Mouse (Mus musculus) central nervous system, embryonic 11.5 days (tissue): ENCODE measurements around the gene Snx32. TPM values are rescaled to one million over a fixed set of nuclear protein-coding genes. Genes with fewer than 3 reads are reported as not detected.

Source experiments
- polyA plus RNA-seq: library from polyadenylated mRNA; depleted of rRNA; stranded (reverse); fragments of >200 nt; gene quantifications from 2 replicates; pipeline ENCODE4 v1.2.3, GENCODE M21; 2012; rRNA removed

Gene Snx32
- 20.7 and 24.6 TPM in 2 replicates for polyA plus RNA-seq

DNA sequence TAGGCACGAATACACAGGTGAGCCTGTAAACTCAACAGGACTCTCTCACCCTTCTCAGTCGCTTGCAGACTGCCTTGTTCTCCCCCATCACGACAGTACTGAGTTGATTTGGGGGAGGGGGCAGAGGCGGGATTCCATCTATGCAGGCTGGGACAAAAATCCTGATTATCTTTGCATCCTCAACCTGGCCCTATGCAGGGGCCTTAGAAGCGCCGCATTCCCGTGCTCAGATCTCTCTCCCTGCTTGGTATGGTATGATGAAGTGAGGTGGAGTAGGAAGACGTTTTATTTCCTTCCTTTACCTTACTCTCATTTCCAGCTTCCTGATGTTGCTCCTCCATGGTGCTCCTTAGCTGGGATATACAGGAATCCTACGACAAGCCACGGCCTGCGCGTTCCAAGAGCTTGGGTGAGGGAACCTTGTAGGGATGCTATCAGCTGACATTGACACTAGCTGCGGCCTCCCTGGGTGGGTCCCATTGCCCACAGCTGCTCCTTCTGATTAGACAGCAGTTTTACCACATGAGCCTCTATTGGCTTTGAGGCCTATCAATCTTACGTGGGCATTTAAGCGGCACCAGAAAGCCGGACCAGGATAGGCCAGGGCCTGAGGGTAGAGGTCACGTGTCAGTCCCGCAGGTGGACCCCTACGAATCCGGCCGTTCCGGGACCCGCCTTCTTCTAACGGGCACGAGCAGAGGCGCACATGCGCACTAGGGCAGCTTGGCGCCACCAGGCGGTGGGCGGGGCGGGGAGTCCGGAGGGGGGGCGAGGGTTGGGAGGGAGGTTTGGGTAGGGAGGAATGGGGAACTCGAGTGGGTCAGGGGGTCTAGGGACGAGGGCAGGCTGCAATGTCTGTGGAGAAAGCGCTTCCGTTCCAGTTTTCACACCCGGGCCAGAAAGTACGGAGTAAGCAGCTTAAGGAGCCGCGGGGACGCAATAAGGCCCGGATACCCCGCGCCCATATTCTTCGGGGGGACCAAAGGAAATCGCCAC lies at the start of gene Snx32:
Gene Snx32, minus strand, starts transcription at position 508 of the 996 bp plus-strand sequence.

DNA sequence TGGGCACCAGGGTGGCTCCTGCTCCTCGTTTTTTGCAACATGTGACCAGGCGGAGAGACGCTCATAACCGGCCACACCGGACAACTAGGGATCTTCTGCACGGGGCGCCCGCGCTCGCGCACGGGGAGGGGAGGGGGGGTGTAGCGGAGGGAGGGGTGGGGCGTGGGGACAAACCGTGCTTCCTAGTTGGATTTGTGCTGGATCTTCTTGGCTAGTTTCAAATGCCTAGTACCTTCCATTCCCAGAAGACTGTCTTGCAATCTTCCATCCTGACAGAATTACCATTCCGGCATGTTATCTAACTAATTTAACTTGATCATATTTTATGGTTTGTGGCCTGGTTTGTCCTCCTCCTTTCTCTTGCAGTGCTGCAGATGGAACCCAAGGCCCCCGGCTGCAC lies 6.7 kb downstream of the Snx32 start, which contains the start of gene 1700020D05Rik:
Gene 1700020D05Rik, minus strand, starts transcription at position 101 of the 400 bp plus-strand sequence.

DNA sequence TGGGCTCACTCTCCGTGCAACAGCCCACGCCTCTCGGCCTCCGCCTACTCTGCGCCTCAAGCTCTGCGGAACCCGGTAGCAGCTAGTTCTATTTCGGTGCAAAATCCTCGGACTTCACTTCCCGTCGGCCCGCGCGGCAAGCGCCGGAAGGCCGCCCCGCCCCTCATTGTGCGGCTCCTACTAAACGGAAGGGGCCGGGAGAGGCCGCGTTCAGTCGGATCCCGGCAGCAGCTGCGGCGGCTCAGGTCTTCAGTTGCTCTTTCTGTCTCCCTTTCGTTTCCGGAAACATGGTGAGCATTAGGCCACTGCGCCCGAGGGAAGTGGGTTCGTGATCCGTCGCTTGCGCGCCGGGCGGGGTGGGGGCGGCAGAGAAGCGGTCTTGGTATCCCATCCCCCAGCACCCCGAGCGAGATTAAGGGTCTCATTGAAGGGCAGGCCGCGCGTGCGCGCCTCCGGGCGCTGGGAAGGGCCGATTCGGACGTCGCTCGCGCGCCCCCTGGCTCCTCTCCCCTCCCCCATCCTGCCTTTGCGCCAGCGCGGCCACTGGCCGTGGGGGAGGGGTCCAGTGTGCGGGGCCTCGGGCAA lies 19.9 kb downstream of the Snx32 start, which contains the start of gene Cfl1:
Gene Cfl1, plus strand, starts transcription at position 143 of the 585 bp plus-strand sequence.

DNA sequence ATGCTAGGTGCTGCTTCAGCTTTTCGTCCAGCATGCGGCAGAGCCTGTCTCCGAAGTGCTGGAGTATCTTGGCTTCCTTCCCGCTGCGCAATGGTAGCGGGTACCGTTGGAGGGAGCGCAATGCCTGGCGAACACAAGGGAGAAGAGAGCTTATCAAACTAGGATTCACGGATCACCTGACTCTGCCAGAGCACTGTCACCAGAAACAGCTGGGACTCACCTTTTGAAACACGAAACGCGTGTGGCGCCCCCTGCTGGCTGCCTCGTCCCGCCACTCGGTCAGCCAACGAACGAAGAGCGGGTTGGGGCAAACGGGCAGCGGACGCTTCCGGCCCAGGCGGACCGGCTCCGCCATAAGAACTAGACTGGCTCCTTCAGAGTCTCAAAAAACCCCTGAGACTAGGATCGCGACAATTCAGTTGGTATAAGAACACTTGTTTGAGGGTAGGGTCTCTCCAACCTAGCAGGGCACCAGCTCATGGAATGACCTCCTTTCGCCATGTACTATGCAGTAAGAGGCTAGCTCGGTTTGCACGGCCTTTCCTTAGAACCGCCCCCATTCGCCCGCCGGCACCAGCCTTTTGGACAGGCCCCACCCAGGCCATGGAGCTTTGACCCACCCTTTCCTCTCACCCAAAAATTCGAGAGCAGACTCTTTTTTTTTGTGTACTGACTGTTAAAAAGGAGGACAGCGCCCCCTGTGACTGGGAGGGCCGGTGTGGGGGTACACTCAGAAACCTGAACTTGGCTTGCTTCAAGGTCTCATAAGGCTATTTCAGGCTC lies 22.4 kb downstream of the Snx32 start, which contains the start of gene Mus81:
Gene Mus81, minus strand, starts transcription at position 635 of the 783 bp plus-strand sequence.

DNA sequence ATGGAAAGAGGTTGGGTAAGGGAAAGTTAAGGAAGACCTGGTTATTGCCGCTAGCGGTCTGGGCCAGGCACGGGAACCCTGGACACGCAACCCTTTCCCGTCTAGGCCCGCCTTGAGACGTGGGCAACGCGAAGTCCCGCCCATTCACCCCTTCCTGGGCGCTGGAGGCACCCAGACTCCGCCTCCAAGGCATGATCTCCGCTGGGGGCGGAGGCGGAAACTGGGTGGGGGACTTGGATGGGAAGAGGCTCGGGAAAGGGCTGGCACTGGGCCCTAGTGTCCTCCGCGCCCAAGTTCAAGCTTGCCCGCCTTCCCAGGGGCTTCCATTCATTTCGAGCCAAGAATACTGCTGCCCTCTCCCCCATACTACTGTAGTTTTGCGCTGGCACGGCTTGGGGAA lies 36.6 kb downstream of the Snx32 start, which contains the start of gene Efemp2:
Gene Efemp2, plus strand, starts transcription at position 235 of the 400 bp plus-strand sequence.

DNA sequence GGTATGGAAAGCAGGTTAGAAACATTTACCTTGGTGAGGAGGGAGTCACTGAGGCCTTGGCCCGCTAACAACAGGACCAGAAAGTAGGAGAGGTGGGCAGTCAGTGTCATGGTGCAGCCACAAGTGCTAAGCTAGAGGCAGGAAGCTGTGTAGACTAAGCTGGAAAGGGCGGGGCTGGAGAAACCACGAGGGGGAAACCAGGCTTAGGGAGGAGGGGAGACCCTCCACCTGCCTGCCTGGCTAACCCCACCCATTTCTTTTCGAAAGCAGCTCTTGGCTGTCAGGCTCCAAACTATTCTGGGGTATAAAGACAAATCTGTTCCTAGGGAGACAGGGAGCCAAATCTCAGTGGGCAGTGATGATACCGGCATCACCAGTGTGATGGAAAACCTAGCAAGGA lies 42.0 kb downstream of the Snx32 start, which contains the start of gene Ctsw:
Gene Ctsw, minus strand, starts transcription at position 134 of the 400 bp plus-strand sequence.

DNA sequence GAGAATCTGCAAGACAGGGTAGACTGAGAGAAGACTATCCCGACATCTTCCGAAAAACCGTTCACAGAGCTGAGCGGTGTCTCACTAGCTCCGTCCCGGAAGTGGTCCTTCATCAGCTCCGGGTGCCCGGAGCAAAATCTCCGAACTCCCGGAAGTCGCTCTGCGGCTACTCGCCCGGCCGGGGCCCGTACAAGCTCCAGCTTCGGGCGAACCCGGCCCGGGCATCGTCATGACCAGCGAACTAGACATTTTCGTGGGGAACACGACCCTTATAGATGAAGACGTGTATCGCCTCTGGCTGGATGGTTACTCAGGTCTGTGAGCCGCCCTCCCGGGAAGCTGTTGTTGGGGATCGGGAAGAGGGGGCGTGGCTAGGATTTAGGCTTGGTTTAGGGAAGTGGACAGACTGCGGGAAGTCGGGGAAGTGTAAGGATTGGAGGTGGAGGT lies 49.9 kb downstream of the Snx32 start, which contains the start of gene Fibp:
Gene Fibp, plus strand, starts transcription at position 151 of the 447 bp plus-strand sequence.

DNA sequence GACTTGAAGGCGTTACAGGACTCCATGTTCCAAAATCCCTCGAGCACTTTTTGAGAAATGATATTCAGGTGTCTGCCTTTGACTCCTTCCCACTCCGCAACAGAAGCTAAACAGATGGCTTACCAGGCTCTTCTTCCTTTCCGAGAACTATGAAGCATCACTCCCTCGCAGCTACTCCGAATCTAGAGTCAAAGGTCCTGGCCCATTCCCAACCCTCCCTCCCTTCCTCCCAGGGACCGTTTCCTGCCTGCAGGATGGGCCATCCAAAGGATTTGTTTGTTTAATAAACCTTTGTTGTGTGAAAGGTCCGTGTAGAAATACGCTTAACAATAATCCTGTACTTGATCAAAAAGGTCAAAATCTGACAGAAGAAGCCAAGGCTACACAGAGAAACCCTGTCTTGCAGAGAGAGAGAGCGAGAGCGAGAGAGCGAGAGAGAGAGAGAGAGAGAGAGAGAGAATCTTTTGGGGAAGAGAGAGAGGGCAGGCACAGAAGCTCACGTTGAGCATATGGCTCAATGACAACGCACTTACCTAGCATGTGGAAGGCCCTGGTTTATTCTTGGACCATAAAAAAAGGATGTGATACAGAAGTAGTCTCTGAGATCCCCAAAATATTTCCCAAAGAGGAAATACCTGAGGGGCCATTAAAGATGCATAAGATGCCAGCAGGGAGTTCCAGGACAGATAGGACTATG lies 52.4 kb downstream of the Snx32 start, which contains the start of gene Ccdc85b:
Gene Ccdc85b, minus strand, starts transcription at position 149 of the 697 bp plus-strand sequence.

DNA sequence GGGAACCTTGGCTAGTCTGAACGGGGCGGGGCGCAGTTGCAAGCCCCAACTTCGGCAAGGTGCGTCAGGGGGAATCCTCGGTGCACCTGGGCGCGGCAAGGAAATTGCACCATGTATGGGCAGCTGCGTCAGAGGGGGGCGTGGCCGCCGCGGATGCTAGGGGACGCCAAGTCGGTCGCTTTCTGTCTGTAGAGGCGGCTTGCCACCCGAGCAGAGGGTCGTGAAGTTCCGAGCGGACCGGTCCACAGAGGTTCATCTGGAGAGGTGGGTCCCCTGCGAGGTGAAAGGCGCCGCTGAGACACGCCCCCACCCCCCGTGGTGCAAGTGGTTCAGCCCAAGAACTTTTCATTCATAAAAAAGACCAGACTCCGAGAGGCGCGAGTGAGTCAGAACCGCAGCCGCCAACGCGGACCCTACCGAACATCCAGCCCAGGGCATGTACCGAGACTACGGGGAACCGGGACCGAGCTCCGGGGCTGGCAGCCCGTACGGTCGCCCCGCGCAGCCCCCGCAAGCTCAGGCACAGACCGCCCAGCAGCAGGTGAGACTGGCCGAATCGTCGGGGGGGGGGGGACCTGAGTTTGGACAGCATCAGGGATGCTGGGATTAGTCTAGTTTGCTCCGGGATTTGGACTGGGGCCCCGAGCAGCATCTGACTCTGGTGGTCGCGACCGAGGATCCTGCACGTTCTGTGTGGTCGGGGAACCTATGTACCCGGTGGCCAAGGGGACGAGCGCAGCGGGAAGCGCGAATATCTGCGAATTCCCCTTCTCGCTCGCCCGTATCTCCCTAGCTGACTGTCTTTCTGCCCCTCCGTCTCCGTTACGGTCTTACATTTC lies 62.6 kb downstream of the Snx32 start, which contains the start of gene Fosl1:
Gene Fosl1, plus strand, starts transcription at position 33 of the 839 bp plus-strand sequence.

Other genes starting within 250 kb of the Snx32 start
- 20.7 and 31.9 TPM in 2 replicates for gene Pacs1, start 237.4 kb downstream of the Snx32 start, polyA plus RNA-seq
- gene Sf3b2, start 215.1 kb downstream of the Snx32 start, polyA plus RNA-seq, result 215 and 289 TPM in 2 replicates
- 11.0 and 14.5 TPM in 2 replicates for gene Gal3st3, start 212.2 kb downstream of the Snx32 start, polyA plus RNA-seq
- not detected in 2 replicates for gene Catsper1, start 174.8 kb downstream of the Snx32 start, polyA plus RNA-seq
- gene Cst6, start 161.0 kb downstream of the Snx32 start, polyA plus RNA-seq, result 0.28 and 0.50 TPM in 2 replicates
- gene Eif1ad, start 143.8 kb downstream of the Snx32 start, polyA plus RNA-seq, result 60.1 and 61.8 TPM in 2 replicates
- 242 and 255 TPM in 2 replicates for gene Banf1, start 143.4 kb downstream of the Snx32 start, polyA plus RNA-seq
- gene Sart1, start 121.8 kb downstream of the Snx32 start, polyA plus RNA-seq, result 85.1 and 210 TPM in 2 replicates
- gene Tsga10ip, start 108.0 kb downstream of the Snx32 start, polyA plus RNA-seq, result 0.06 and 0.07 TPM in 2 replicates
- 236 and 321 TPM in 2 replicates for gene Drap1, start 85.6 kb downstream of the Snx32 start, polyA plus RNA-seq
- gene AI837181, start 85.4 kb downstream of the Snx32 start, polyA plus RNA-seq, result 34.9 and 60.1 TPM in 2 replicates
- 0.02 and 0.04 TPM in 2 replicates for gene Fosl1, start 63.0 kb downstream of the Snx32 start, polyA plus RNA-seq
- gene Ccdc85b, start 52.6 kb downstream of the Snx32 start, polyA plus RNA-seq, result 7.7 and 12.9 TPM in 2 replicates
- gene Fibp, start 49.9 kb downstream of the Snx32 start, polyA plus RNA-seq, result 124 and 130 TPM in 2 replicates
- gene Ctsw, start 42.0 kb downstream of the Snx32 start, polyA plus RNA-seq, result 0.94 and 1.4 TPM in 2 replicates
- 47.9 and 83.7 TPM in 2 replicates for gene Efemp2, start 36.6 kb downstream of the Snx32 start, polyA plus RNA-seq
- 38.4 and 39.4 TPM in 2 replicates for gene Mus81, start 22.1 kb downstream of the Snx32 start, polyA plus RNA-seq
- 1,441 and 1,801 TPM in 2 replicates for gene Cfl1, start 20.1 kb downstream of the Snx32 start, polyA plus RNA-seq
- gene 1700020D05Rik, start 6.8 kb downstream of the Snx32 start, polyA plus RNA-seq, result 2.5 and 3.1 TPM in 2 replicates
- gene Ovol1, start 50.1 kb upstream of the Snx32 start, polyA plus RNA-seq, result 0.14 and 0.21 TPM in 2 replicates
- gene Ap5b1, start 57.5 kb upstream of the Snx32 start, polyA plus RNA-seq, result 1.6 and 2.3 TPM in 2 replicates
- gene Rnaseh2c, start 91.3 kb upstream of the Snx32 start, polyA plus RNA-seq, result 132 and 429 TPM in 2 replicates
- 106 and 112 TPM in 2 replicates for gene Kat5, start 99.7 kb upstream of the Snx32 start, polyA plus RNA-seq
- 27.4 and 40.6 TPM in 2 replicates for gene Rela, start 126.9 kb upstream of the Snx32 start, polyA plus RNA-seq
- 35.6 and 40.2 TPM in 2 replicates for gene Sipa1, start 153.2 kb upstream of the Snx32 start, polyA plus RNA-seq
- 28.3 and 30.6 TPM in 2 replicates for gene Map3k11, start 178.2 kb upstream of the Snx32 start, polyA plus RNA-seq
- gene Pcnx3, start 178.4 kb upstream of the Snx32 start, polyA plus RNA-seq, result 79.9 and 82.1 TPM in 2 replicates
- gene Kcnk7, start 193.8 kb upstream of the Snx32 start, polyA plus RNA-seq, result 0.05 TPM in 1 of 2 replicates, not detected in the other
- gene Ehbp1l1, start 215.8 kb upstream of the Snx32 start, polyA plus RNA-seq, result 22.1 and 44.1 TPM in 2 replicates
- gene Fam89b, start 219.1 kb upstream of the Snx32 start, polyA plus RNA-seq, result 139 and 148 TPM in 2 replicates
- 25.0 and 41.3 TPM in 2 replicates for gene Ltbp3, start 230.4 kb upstream of the Snx32 start, polyA plus RNA-seq